Mouse (Mus musculus) embryonic fibroblast, embryonic 13.5 days (primary cell): ENCODE results near the gene Phlda2.

Source experiments
- CTCF ChIP-seq: IDR thresholded peaks from 2 replicates; pipeline ENCODE4 v1.5.1; 2011; ENCODE audit warnings: mild to moderate bottlenecking, control low read depth, low read length, moderate library complexity, borderline replicate concordance; ENCODE audit not compliant: insufficient read depth
- POLR2A ChIP-seq: IDR thresholded peaks from 2 replicates; pipeline ENCODE4 v1.6.1; 2011; ENCODE audit warnings: low read depth, mild to moderate bottlenecking, control low read depth, low read length, moderate library complexity

GRCm38 (mm10) chr7:143500912-143501311 is 2.0 kb downstream of the Phlda2 start:
- TF ChIP-seq POLR2A (no peak), CTCF (no peak)
